Mouse (Mus musculus) liver, adult 10 weeks (tissue): ENCODE results near the gene Gtf2h2. TPM values are rescaled to one million over a fixed set of nuclear protein-coding genes. Genes with fewer than 3 reads are reported as not detected.

Source experiments
- polyA plus RNA-seq: library from polyadenylated mRNA; stranded (reverse); fragments of 350-450 nt; fragmentation: Illumina TruSeq; extraction: RNeasy Lipid Tissue Mini Kit (QIAGEN cat#74804); gene quantifications from one replicate; pipeline ENCODE4 v1.2.3, GENCODE M21; 2014; ENCODE audit warnings: low read depth, low replicate concordance

Gtf2h2 gene
- 35.0 TPM for polyA plus RNA-seq

DNA sequence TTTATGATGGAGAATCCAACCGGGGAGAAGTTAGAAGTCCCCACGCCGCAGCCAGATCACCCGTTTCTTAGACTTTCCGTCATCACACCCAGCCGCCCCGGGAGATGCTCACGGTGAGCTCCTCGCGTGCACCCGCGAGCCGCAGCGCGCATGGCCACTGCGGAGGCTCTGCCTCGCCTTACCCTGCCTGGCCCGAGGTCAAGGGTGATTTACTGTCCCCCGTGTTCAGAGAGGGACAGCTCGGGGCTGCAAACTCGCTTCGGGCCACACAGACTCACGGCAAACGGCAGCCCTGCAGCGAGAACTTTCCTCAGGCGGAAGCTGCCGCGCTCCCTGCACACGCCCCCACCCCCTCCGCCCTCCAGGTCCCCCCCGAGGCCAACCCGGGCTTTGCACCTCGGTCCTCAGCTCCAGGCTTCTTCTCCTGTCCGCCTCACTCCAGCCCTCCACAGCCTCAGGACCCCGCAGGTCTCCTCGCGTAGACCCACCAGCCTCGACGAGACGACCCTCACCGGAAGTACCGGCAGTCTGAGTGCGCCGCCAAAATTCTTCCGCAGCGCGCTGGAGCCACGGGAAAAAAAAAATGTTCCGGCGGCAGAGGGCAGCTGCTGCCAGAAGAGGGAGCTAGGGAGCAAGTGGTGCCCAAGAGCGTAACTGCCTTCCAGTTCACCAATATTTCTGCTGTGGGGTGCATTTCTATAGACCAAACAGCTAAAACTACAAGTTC lies at the start of gene Gtf2h2:
Gtf2h2 (minus strand) TSS at position 519 of the 727 bp plus-strand sequence.

DNA sequence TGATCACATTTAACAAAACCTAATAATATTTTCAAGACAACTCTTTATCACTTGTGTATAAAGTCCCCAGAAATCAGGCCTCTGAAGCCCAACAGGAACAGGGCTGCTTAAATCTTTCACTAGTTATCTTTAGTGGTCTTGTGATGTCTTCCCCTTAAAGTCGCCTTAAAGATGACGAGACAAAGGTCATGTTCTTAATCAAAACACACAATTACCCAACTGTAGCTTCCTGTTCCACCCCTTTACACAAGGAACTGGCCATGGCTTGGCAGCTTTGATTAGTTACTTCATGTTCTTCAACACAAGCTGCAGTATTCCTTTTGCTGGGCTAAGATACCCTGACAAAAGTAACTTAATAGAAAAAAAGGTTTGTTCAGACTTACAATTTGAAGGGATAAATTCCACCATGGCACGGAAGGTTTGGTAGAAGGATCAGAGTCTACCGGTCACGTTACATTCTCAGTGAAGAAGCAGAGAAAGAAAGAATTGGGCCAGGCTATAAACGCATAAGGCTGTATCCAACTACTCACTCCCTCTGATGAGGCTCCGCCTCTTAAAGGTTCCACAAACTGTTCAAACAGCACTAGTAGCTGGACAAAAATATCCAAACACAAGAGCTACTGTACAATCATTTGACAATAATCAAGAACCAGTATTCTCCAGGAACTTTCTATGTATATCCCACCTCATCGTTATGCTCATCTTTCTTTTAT lies 39.8 kb downstream of the Gtf2h2 start, which contains the start of gene Naip1:
Naip1 (minus strand) TSS at position 455 of the 713 bp plus-strand sequence.

Other genes with a start within 250 kb of the Gtf2h2 start
- 1.7 TPM for gene Naip5, start 246.3 kb downstream of the Gtf2h2 start, polyA plus RNA-seq
- gene Naip6, start 174.9 kb downstream of the Gtf2h2 start, polyA plus RNA-seq = 0.77 TPM
- gene Naip1, start 39.7 kb downstream of the Gtf2h2 start, polyA plus RNA-seq = 0.26 TPM
- 28.0 TPM for gene Ocln, start 60.1 kb upstream of the Gtf2h2 start, polyA plus RNA-seq
- 6.6 TPM for gene Marveld2, start 124.4 kb upstream of the Gtf2h2 start, polyA plus RNA-seq
- gene Ak6, start 158.4 kb upstream of the Gtf2h2 start, polyA plus RNA-seq = 88.9 TPM
- gene Rad17, start 158.5 kb upstream of the Gtf2h2 start, polyA plus RNA-seq = 20.8 TPM
- gene Taf9, start 159.0 kb upstream of the Gtf2h2 start, polyA plus RNA-seq = 3.5 TPM
- 5.6 TPM for gene Ccdc125, start 177.1 kb upstream of the Gtf2h2 start, polyA plus RNA-seq
- 21.0 TPM for gene Cdk7, start 238.4 kb upstream of the Gtf2h2 start, polyA plus RNA-seq